Mouse (Mus musculus) hindbrain, embryonic 14.5 days (tissue): ENCODE results near the gene Gprc5d. TPM values are rescaled to one million over a fixed set of nuclear protein-coding genes. Genes with fewer than 3 reads are reported as not detected.

Source experiments
- ATAC-seq: fragments of 200-750 bp; cut with Nextera tagmentation; 2 replicates; pipeline ENCODE4 v1.8.0; 2017; ENCODE audit warnings: moderate number of reproducible peaks, mild to moderate bottlenecking, moderate TSS enrichment, moderate library complexity; ENCODE audit not compliant: low FRiP score
- DNase-seq: peaks from one replicate; pipeline ENCODE4 v3.0.0-alpha.2; 2015; ENCODE audit warnings: low spot score
- H3K27ac ChIP-seq: fragments of 300-500 bp; sonication (generic); 2 replicates; pipeline ENCODE4 v1.5.1; 2014; ENCODE audit warnings: mild to moderate bottlenecking, moderate library complexity
- H3K27me3 ChIP-seq: fragments of 300-500 bp; sonication (generic); 2 replicates; pipeline ENCODE4 v1.6.1; 2014; ENCODE audit warnings: mild to moderate bottlenecking, low read length, mixed read lengths; ENCODE audit not compliant: control insufficient read depth, insufficient read depth
- H3K36me3 ChIP-seq: fragments of 300-500 bp; sonication (generic); replicated peaks from 2 replicates; pipeline ENCODE4 v1.6.1; 2014; ENCODE audit not compliant: control insufficient read depth, insufficient read depth
- H3K4me1 ChIP-seq: fragments of 300-500 bp; sonication (generic); replicated peaks from 2 replicates; pipeline ENCODE4 v1.6.1; 2014; ENCODE audit warnings: antibody characterized with exemption, low read length, mixed read lengths; ENCODE audit not compliant: control insufficient read depth, insufficient read depth
- H3K4me2 ChIP-seq: fragments of 300-500 bp; sonication (generic); replicated peaks from 2 replicates; pipeline ENCODE4 v1.6.1; 2014; ENCODE audit warnings: mild to moderate bottlenecking, moderate library complexity
- H3K4me3 ChIP-seq: fragments of 300-500 bp; sonication (generic); replicated peaks from 2 replicates; pipeline ENCODE4 v1.5.1; 2014; ENCODE audit warnings: mild to moderate bottlenecking, low read length
- H3K9ac ChIP-seq: fragments of 300-500 bp; sonication (generic); 2 replicates; pipeline ENCODE4 v1.6.1; 2014
- H3K9me3 ChIP-seq: fragments of 300-500 bp; sonication (generic); 2 replicates; pipeline ENCODE4 v1.6.1; 2016; ENCODE audit warnings: low read length; ENCODE audit not compliant: control insufficient read depth
- WGBS: fragments of 180-500 bp; shearing (Covaris S2); extraction: QIAGEN DNeasy Blood & Tissue Kit; methylation state at CpG from one replicate; pipeline ENCODE4 v1.1.7; 2014; 5-methylcytosine and 5-hydroxymethylcytosine counted together
- polyA plus RNA-seq: library from polyadenylated mRNA; unstranded; fragments of >200 nt; fragmentation: Nextera tagmentation; extraction: Ambion mirVana; gene quantifications from 2 replicates; pipeline ENCODE4 v1.2.1, GENCODE M21; 2014

Gene Gprc5d
- not detected in 2 replicates for polyA plus RNA-seq

DNA sequence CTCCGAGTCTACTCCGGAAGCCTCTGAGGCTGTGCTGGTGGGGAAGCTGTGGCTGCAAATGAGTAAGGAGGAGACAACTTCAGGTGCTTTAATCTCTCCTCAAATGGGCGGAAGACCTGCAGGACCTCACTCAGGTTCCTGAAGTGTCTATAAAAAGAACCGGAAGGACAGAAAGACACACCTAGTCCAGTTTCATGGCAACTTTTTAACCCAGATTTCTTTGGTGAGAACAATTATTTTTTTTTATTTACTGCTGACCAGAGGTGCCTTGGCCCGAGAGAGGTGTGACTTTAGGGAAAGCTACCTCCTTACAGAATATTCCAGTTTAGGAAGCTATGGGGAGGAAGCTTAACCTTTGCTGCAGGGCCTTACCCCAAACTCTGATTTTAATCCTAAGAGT, at the start of gene Gprc5d:
Gene Gprc5d (minus strand): TSS at position 101 of the 400 bp plus-strand sequence.
- H3K9ac ChIP-seq = no peak within 1 kb of the TSS

DNA sequence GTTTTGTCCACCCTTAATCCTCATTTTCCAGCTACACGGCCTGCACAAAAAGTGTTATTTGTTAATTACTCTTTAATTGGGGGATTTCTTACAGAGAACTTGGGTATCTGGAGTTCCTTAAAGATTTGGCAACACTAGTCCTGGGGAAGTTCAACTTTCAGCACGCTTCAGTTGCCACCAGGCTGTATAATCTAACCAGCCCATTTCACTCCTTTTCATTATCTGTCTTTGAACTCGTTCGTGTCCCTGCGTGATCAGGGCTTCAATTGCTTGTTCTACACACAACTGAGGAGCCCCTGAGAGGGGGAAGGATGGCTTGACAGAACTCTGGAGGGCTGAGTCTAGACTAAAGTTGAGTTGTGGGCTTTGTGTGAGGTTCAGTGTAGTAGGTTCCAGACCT, 48.6 kb upstream of the Gprc5d start:
- peaks cover 4% of the 10 kb centered on the region; the same call in 1 of the 2 replicates for H3K27me3 ChIP-seq
- ATAC-seq (no peak), DNase-seq (no peak)
- H3K4me2 ChIP-seq = no peak overlapping the region
- no peaks in the 10 kb centered on the region for H3K9me3 ChIP-seq
- WGBS = 56% methylated on average over 5 of the region's 5 CpGs
- H3K36me3 ChIP-seq = no peaks in the 10 kb centered on the region
- H3K4me1 ChIP-seq = peaks cover 9% of the 10 kb centered on the region
- H3K27ac ChIP-seq = no peak overlapping the region
- no peak overlapping the region for H3K9ac ChIP-seq
- H3K4me3 ChIP-seq = no peak overlapping the region

More for the DNA sequence above, at the start of gene Gprc5d:
- no peaks in the 10 kb centered on the region; the same call in 1 of the 2 replicates for H3K27me3 ChIP-seq
- H3K4me1 ChIP-seq = peaks cover under 1% of the 10 kb centered on the region; the same call in 1 of the 2 replicates
- H3K27ac ChIP-seq = no peak within 1 kb of the TSS
- DNase-seq = no peak
- H3K36me3 ChIP-seq = no peaks in the 10 kb centered on the region
- no peaks in the 10 kb centered on the region for H3K9me3 ChIP-seq
- H3K4me3 ChIP-seq = no peak within 1 kb of the TSS
- WGBS = 93% methylated on average over 5 of the region's 5 CpGs
- no peak for ATAC-seq
- no peak within 1 kb of the TSS for H3K4me2 ChIP-seq

DNA sequence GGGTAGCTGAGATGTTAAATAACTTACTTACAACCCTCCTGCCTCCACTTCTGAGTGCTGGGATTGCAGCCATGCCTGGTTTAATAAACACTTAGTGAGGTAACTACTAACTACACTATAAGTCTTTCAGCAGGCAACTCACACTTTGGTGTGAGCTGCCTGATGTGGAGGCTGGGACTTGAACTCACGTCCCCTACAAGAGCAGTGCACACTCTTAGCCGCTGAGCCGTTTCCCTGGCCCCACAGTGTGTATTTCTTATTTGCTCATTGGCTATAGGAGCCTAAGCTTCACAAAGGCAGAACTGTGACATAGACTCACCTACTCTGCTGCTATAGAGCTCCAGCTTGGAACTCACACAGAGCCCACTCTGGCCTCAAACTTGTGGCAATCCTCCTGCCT, 48.2 kb upstream of the Gprc5d start:
- Histone ChIP-seq H3K36me3 (no peaks in the 10 kb centered on the region), H3K27ac (no peak overlapping the region), H3K27me3 (peaks cover 4% of the 10 kb centered on the region; the same call in 1 of the 2 replicates), H3K4me3 (no peak overlapping the region), H3K9ac (no peak overlapping the region), H3K4me1 (peaks cover 9% of the 10 kb centered on the region), H3K9me3 (no peaks in the 10 kb centered on the region), H3K4me2 (no peak overlapping the region)
- ATAC-seq (no peak), DNase-seq (no peak)
- WGBS = 97% methylated on average over 3 of the region's 3 CpGs

- H3K4me2 ChIP-seq = no peak overlapping the region
- peaks cover 9% of the 10 kb centered on the region for H3K4me1 ChIP-seq
- H3K36me3 ChIP-seq = no peaks in the 10 kb centered on the region
- no peak for DNase-seq
- ATAC-seq = no peak
- 81% methylated on average over 2 of the region's 2 CpGs for WGBS
- no peak overlapping the region for H3K4me3 ChIP-seq
- no peaks in the 10 kb centered on the region for H3K9me3 ChIP-seq
- no peak overlapping the region for H3K9ac ChIP-seq
- H3K27ac ChIP-seq = no peak overlapping the region
- H3K27me3 ChIP-seq = peaks cover 4% of the 10 kb centered on the region; the same call in 1 of the 2 replicates
Observed at GRCm38 (mm10) chr6:135165706-135166105, 47.6 kb upstream of the Gprc5d start.

DNA sequence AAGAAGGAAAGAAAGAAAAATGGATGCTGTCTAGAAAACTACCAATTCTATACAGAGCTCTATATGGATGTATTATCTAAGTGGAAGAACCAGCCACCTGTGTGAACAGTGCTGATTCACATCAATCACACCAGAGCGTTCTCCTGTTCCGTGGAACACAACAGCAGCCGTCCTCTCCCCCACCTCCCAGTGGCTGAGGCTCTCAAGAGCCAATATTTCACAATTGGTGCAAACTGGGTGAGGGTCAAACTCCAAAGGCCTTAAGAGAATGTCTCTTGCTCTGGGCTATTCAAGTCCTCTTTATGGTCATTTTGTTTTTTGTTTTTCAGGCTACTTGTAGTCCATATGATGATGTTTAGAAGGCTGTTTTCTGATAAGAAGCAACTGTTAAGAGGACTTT, 47.1 kb upstream of the Gprc5d start:
- H3K27me3 ChIP-seq = peaks cover 4% of the 10 kb centered on the region; the same call in 1 of the 2 replicates
- no peak overlapping the region for H3K9ac ChIP-seq
- ATAC-seq = no peak
- no peak overlapping the region for H3K4me2 ChIP-seq
- H3K4me3 ChIP-seq = no peak overlapping the region
- WGBS = 74% methylated on average over 3 of the region's 3 CpGs
- no peak for DNase-seq
- no peaks in the 10 kb centered on the region for H3K9me3 ChIP-seq
- peaks cover 9% of the 10 kb centered on the region for H3K4me1 ChIP-seq
- no peak overlapping the region for H3K27ac ChIP-seq
- H3K36me3 ChIP-seq = no peaks in the 10 kb centered on the region

DNA sequence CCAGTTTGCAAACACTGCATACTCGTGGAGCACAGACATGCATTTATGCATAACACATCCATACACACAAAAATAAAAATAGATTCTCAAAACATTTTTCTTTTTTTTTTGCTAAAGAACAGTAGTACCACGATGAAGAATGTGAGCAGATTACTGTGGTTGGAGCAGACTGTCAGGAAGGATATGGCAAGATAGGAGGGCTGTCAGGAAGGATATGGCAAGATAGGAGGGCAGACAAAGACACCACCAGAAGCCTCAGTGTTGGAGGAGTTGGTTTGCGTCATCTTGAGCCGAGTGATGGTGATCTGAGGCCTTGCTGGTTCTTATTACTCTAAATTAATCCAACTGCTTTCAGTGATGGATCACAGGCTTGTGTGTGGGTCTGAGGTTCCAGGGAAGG, 44.8 kb upstream of the Gprc5d start:
- DNase-seq = no peak
- WGBS = 85% methylated on average over 4 of the region's 4 CpGs
- Histone ChIP-seq H3K9ac (no peak overlapping the region), H3K27ac (no peak overlapping the region), H3K36me3 (no peaks in the 10 kb centered on the region), H3K27me3 (peaks cover 4% of the 10 kb centered on the region; the same call in 1 of the 2 replicates), H3K4me2 (no peak overlapping the region), H3K4me3 (no peak overlapping the region), H3K9me3 (no peaks in the 10 kb centered on the region), H3K4me1 (peaks cover 3% of the 10 kb centered on the region)
- no peak for ATAC-seq

DNA sequence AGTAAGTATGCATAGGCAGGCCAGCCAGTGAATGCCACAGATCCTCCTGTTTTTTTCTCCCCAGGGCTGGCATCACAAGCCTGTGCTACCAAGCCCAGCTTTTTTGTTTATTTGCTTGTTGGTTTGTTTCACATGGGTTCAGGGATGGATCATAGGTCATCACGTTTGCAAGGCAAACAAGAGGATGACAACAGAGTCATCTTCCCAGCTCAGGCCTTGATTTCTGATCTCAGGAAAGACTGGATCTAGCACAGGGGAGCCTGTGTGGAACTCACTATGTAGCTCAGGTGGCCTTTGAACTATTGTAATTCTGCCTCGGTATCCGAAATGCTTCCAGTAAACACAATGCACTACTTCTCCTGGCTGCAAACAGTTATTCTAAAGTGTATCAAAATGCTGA, 44.2 kb upstream of the Gprc5d start:
- Histone ChIP-seq H3K4me1 (no peaks in the 10 kb centered on the region), H3K4me3 (no peak overlapping the region), H3K9me3 (no peaks in the 10 kb centered on the region), H3K27me3 (peaks cover 3% of the 10 kb centered on the region; the same call in 1 of the 2 replicates), H3K36me3 (no peaks in the 10 kb centered on the region), H3K9ac (no peak overlapping the region), H3K27ac (no peak overlapping the region), H3K4me2 (no peak overlapping the region)
- 85% methylated on average over 3 of the region's 3 CpGs for WGBS
- no peak for ATAC-seq
- DNase-seq = no peak

DNA sequence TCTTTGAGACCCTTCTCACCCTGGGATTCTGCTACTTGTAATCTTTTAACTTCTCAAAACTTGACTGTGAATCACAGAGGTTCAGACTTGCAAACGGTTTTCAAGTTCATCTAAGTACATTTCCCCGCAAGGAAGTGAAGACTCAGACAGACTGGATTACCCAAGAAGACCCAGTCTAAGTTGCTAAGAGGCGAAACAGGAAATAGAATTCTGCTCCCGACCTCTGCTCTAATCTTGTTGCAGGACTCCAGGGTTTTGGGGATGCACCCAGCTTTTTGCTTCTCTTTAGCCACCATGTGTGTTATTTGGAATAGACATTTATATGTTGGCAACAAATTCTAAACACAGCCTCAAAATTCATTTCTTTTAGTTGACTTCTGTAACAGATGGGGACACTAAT, 43.3 kb upstream of the Gprc5d start:
- Histone ChIP-seq H3K27ac (no peak overlapping the region), H3K36me3 (no peaks in the 10 kb centered on the region), H3K4me1 (no peaks in the 10 kb centered on the region), H3K27me3 (no peaks in the 10 kb centered on the region), H3K9me3 (no peaks in the 10 kb centered on the region), H3K9ac (no peak overlapping the region), H3K4me3 (no peak overlapping the region), H3K4me2 (no peak overlapping the region)
- DNase-seq (no peak), ATAC-seq (no peak)
- 76% methylated on average over 4 of the region's 4 CpGs for WGBS

- Histone ChIP-seq H3K4me2 (no peak overlapping the region), H3K36me3 (no peaks in the 10 kb centered on the region), H3K27ac (no peak overlapping the region), H3K27me3 (no peaks in the 10 kb centered on the region), H3K4me1 (no peaks in the 10 kb centered on the region), H3K4me3 (no peak overlapping the region), H3K9me3 (no peaks in the 10 kb centered on the region), H3K9ac (no peak overlapping the region)
- WGBS = 35% methylated on average over 4 of the region's 4 CpGs
- no peak for DNase-seq
- no peak for ATAC-seq
Observed at GRCm38 (mm10) chr6:135158509-135158908, 40.4 kb upstream of the Gprc5d start.

- no peaks in the 10 kb centered on the region for H3K4me1 ChIP-seq
- H3K9ac ChIP-seq = no peak overlapping the region
- no peak overlapping the region for H3K4me3 ChIP-seq
- no peaks in the 10 kb centered on the region for H3K36me3 ChIP-seq
- no peaks in the 10 kb centered on the region for H3K9me3 ChIP-seq
- no peak overlapping the region for H3K27ac ChIP-seq
- ATAC-seq (no peak), DNase-seq (no peak)
- WGBS = 80% methylated on average over 4 of the region's 4 CpGs
- no peaks in the 10 kb centered on the region for H3K27me3 ChIP-seq
- no peak overlapping the region for H3K4me2 ChIP-seq
Observed at GRCm38 (mm10) chr6:135157496-135157895, 39.4 kb upstream of the Gprc5d start.
